Mouse (Mus musculus) colon, adult 2 months (tissue): ENCODE results near the gene Dstn. TPM values are rescaled to one million over a fixed set of nuclear protein-coding genes. Genes with fewer than 3 reads are reported as not detected.

Experiments
- polyA plus RNA-seq: library from polyadenylated mRNA; depleted of rRNA; stranded (reverse); fragments of >200 nt; gene quantifications from 2 replicates; pipeline ENCODE4 v1.2.3, GENCODE M21; 2012; rRNA removed

Dstn gene
- 86.0 and 107 TPM in 2 replicates for polyA plus RNA-seq

GRCm38 (mm10) chr2:143914760-143915599, at the start of gene Dstn:
Dstn (plus strand) TSS chr2:143915320.

Other genes starting within 250 kb of the Dstn start
- 6.1 and 6.6 TPM in 2 replicates for gene Bfsp1, start 52.1 kb upstream of the Dstn start, polyA plus RNA-seq
- 148 and 161 TPM in 2 replicates for gene Rrbp1, start 95.9 kb downstream of the Dstn start, polyA plus RNA-seq
- gene Banf2, start 117.7 kb downstream of the Dstn start, polyA plus RNA-seq = not detected in 2 replicates